Mouse (Mus musculus): ENCODE results near the gene Zfp993. TPM values are rescaled to one million over a fixed set of nuclear protein-coding genes. Genes with fewer than 3 reads are reported as not detected.
"Not testable (repeated sequence)": the region's sequence is repeated elsewhere in the genome, so short reads cannot be mapped to it uniquely, and the experiment has no call there.

The Zfp993 gene
- not detected in 2 replicates for polyA plus RNA-seq (2012)

DNA sequence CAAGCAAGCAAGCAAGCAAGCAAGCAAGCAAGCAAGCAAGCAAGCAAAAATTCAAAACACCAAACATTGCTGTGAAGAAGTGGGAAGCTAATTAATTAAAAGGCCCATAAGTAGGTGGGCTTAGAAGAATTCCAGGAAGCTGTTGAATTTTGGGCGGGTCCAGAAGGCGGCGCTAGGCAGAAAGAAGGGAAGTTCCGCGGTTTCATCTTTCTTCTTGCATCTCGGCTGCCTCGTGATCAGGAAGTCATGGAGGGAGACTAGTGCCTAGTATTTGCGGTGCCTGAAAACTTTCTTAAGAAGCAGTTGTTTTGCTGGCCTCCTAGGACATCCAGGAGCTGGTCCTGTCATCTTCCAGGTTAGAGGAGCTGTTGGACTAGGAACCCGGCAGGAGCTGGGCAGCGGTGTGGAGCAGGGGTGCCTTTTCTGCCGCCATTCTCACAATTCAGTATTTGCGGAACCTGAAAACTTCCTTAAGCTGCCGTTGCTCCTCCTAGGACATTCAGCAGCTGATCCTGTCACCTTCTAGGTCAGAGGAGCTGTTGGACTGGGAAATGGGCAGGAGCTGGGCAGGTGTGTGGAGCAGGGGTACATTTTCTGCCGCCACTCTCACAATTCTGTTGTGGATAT is at the start of gene Zfp993:
TSS of gene Zfp993 (plus strand) at position 188 of the 627 bp plus-strand sequence.
- not testable (repeated sequence) for H3K36me3 ChIP-seq (ENCODE audit: control insufficient read depth); H3K27me3 ChIP-seq (ENCODE audit: control insufficient read depth); H3K9me3 ChIP-seq (ENCODE audit: control insufficient read depth, low read length); H3K4me3 ChIP-seq (replicated peaks); H3K4me1 ChIP-seq (ENCODE audit: control insufficient read depth)

DNA sequence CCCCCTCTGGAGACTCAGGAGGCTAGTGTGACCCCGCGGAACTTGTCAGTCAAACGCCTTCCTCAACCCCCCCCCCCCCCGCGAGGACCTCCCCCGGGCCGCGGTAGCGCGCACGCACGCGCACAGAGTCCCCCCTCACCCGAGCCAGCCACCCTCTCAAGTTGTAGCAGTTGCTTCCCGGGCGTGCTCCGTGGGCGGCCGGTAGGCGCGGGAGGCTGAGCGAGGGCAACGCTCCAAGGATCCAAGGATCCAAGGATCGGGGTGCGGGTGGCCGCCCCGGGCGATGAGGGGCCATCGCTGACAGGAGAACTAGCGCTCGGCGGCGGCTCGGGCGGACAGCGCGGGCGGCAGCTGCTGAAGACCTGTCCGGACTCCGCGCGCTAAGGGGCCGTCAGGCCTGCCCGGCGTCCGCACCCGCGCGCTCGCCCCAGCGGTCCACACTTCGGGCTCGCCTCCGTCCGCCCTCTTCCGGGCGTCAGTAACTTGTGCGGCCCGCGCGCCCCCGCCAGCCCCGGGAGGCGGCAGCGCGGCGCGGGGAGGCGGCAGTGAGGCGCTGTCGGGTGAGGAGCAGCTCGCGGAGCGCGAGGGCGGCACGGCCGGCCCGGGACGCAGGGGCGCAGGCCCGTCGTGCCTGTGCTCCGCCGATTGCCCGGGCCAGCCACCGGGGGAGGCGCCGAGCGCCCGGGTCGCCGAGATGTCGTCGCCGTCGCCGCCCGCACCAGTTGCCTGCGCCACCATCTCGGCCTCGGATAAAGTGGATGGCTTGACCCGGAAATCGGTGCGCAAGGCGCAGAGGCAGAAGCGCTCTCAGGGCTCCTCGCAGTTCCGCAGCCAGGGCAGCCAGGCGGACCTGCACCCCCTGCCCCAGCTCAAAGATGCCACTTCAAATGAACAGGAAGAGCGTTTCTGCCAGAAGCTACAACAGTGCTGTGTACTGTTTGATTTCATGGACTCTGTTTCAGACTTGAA is 30.6 kb upstream of the Zfp993 start:
- H3K4me1 ChIP-seq (ENCODE audit: control insufficient read depth); H3K4me3 ChIP-seq (replicated peaks); H3K9me3 ChIP-seq (ENCODE audit: control insufficient read depth, low read length); H3K27me3 ChIP-seq (ENCODE audit: control insufficient read depth); H3K36me3 ChIP-seq (ENCODE audit: control insufficient read depth): not testable (repeated sequence)

DNA sequence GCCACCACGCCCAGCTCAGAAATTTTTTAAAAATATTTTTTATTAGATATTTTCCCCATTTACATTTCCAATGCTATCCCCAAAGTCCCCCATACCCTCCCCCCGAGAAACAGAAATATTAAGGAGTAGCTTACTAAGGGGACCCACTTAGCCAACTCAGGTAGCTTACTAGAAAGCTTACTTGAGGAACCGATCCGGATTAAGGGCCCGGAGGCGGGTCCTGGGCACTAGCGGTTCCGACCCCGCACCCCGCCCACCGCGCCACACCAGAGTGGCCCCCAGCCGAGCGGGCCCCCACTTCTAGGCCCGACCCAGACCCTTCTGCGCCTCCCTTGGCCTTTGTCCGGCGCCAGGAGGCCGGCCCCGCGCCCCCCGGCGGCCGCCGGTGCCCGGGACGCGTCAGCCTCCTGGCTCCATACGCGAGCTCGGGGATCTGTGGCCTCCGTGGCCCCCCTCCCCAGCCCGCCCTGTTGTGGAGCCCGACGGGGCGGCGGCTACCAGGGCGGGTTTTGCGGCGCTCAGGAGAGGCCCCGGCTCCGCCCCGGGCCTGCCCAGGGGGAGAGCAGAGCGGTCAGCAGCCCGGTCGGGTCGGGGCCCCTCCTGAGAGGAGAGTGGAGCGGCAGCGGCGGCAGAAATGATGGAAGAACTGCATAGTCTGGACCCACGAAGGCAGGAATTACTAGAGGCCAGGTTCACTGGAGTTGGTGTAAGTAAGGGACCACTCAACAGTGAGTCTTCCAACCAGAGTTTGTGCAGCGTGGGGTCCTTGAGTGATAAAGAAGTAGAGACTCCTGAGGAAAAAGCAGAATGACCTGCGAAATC is 7.0 kb upstream of the Zfp993 start:
- not testable (repeated sequence) for H3K27me3 ChIP-seq (ENCODE audit: control insufficient read depth); H3K36me3 ChIP-seq (ENCODE audit: control insufficient read depth); H3K4me1 ChIP-seq (ENCODE audit: control insufficient read depth); H3K4me3 ChIP-seq (replicated peaks); H3K9me3 ChIP-seq (ENCODE audit: control insufficient read depth, low read length)

DNA sequence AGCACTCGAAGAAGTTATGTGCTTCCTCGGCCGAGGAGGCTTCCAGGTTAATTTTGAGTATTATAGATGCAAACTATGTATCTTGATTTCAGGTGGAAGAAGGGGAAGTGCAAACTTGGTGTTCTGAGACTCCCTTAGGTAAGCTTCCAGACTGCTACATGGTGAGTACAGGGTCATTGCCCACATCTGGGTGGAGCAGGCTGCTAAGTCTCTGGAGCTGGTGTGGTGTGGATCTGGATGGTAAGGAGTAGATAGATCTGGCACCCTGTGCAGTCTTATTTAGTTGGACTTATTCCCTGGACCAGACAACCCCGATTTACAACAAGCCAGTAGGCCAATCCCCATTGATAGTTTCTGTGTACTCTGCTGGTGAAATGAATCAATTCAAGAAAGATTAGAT is 33.6 kb downstream of the Zfp993 start:
- not testable (repeated sequence) for H3K4me1 ChIP-seq (ENCODE audit: control insufficient read depth); H3K36me3 ChIP-seq (ENCODE audit: control insufficient read depth); H3K9me3 ChIP-seq (ENCODE audit: control insufficient read depth, low read length); H3K4me3 ChIP-seq (replicated peaks); H3K27me3 ChIP-seq (ENCODE audit: control insufficient read depth)

DNA sequence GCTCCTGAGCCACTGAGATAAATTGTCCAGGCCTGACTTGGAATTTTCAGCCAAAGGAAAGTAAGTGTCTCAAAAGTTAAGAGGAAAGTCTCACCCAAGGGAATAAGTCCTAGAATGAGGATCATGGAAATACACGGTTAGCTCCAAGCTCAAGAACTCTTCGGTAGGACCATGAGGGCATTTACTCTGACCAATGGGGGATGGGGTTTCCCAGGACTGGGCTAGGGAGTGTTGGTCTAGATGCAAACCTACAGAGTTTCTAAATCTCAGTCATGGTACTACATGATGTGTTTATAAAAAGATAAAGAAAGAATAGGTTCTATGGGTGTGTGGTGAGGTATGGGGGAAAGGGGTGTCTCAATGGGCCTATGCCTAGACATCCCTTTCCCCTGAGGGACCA is 38.9 kb downstream of the Zfp993 start:
- not testable (repeated sequence) for H3K27me3 ChIP-seq (ENCODE audit: control insufficient read depth); H3K4me3 ChIP-seq (replicated peaks); H3K36me3 ChIP-seq (ENCODE audit: control insufficient read depth); H3K4me1 ChIP-seq (ENCODE audit: control insufficient read depth); H3K9me3 ChIP-seq (ENCODE audit: control insufficient read depth, low read length)

DNA sequence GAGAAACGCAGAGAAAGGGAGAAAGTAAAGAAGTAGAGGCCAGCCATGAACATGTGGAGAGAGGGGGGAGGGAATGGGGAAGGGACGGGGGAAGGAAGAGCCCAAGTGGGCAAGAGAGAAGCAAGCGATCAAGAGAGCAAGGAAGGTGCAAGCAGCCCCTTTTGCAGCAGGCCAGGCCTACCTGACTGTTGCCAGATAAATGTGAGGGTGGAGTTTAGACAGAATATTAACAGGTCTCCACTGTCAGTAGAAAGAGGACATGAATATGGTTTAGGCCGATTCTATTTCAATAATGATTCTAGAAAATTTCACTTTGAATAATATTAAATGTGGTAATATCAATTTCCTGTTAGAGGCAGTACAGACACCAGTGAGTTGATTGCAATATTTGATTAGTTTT is 39.4 kb downstream of the Zfp993 start:
- not testable (repeated sequence) for H3K27me3 ChIP-seq (ENCODE audit: control insufficient read depth); H3K9me3 ChIP-seq (ENCODE audit: control insufficient read depth, low read length); H3K4me3 ChIP-seq (replicated peaks); H3K36me3 ChIP-seq (ENCODE audit: control insufficient read depth); H3K4me1 ChIP-seq (ENCODE audit: control insufficient read depth)

GRCm38 (mm10) chr4:146650639-146651038 is 39.9 kb downstream of the Zfp993 start:
- not testable (repeated sequence) for H3K4me3 ChIP-seq (replicated peaks); H3K9me3 ChIP-seq (ENCODE audit: control insufficient read depth, low read length); H3K4me1 ChIP-seq (ENCODE audit: control insufficient read depth); H3K36me3 ChIP-seq (ENCODE audit: control insufficient read depth); H3K27me3 ChIP-seq (ENCODE audit: control insufficient read depth)

Other genes with a start within 250 kb of the Zfp993 start
- gene Zfp992, start 161.9 kb upstream of the Zfp993 start, polyA plus RNA-seq (2012): 0.03 and 0.04 TPM in 2 replicates
- not detected in 2 replicates for gene Zfp981, start 108.9 kb upstream of the Zfp993 start, polyA plus RNA-seq (2012)

Data from erythroblast, embryonic 14.5 days (primary cell).